Mouse (Mus musculus) heart, adult 2 months (tissue): ENCODE results near the gene Slc25a51.

Experiments
- CTCF ChIP-seq: fragments of 200-600 bp; IDR thresholded peaks from 2 replicates; pipeline ENCODE4 v1.8.1; 2022; ENCODE audit warnings: antibody characterized with exemption, mild to moderate bottlenecking, moderate library complexity
- EP300 ChIP-seq: fragments of 200-500 bp; IDR thresholded peaks from 2 replicates; pipeline ENCODE4 v1.6.1; 2011; ENCODE audit warnings: low read depth, low read length, control low read depth; ENCODE audit not compliant: insufficient read depth
- POLR2A ChIP-seq: fragments of 200-500 bp; IDR thresholded peaks from 2 replicates; pipeline ENCODE4 v1.6.1; 2011; ENCODE audit warnings: mild to moderate bottlenecking, low read depth, low read length, control low read depth; ENCODE audit not compliant: insufficient read depth

GRCm38 (mm10) chr4:45407703-45408334, 747 bp downstream of the Slc25a51 start:
- no peak for TF ChIP-seq POLR2A
- no peak for TF ChIP-seq CTCF
- TF ChIP-seq EP300: no peak
